Comparison of ENCODE assay signal across 23 mouse cellular contexts in the genomic region with DNA sequence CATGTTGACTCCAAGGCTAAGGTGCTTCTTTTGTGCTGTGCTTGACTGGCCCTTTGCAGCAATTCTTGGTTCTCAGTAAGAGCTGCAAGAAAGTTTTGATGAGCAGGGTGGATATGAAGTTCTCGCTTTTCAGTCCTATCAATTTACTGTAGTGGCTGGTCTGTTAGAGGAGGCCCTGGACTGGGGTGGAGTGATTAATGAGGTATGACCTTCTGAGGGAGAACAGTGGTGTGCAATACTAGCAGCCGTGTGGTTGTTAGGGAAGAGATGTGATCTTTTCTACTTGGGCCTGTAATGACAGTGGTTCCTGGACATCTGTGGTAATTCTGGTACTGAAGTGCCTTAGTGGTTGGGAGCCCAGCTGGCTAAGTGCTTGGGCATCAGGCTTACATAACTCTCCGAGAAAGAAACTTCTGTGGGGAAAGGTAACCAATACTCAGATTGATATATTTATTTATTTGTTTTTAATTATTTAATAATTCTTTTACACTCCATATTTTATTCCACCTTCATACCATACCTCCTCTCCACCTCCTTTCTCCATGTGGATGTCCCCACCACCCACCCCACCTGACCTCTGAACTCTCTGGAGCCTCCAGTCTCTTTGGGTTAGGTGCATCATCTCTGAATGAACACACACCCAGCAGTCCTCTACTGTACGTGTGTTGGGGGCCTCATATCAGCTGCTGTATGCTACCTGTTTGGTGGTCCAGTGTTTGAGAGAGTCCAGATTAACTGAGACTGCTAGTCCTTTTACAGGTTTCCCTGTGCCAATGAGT.
A peak's percentile ranks its signal among the peaks of the same experiment; 100 is the strongest.
DNase-seq lines count a peak whose midpoint lies in the region; ATAC-seq and TF ChIP-seq lines count a peak whose summit lies in the region.
"Had no signal": no experiment of that assay in that cellular context is flagged by ENCODE, and none has a peak within 500 bp of the region (broad histone marks: within the 10 kb centered on the region; RNA-seq: fewer than 3 reads in every experiment).

No protein-coding gene starts in this region.

- H3K9ac ChIP-seq in kidney, embryonic 16.5 days (replicated peaks; ENCODE audit: low read length): no peak overlapping the region
- no peak overlapping the region for H3K9ac ChIP-seq in lung, embryonic 15.5 days
- H3K9ac ChIP-seq: embryonic facial prominence, embryonic 12.5 days; embryonic facial prominence, embryonic 15.5 days; forebrain, postnatal 0 days; hindbrain, embryonic 12.5 days; hindbrain, embryonic 15.5 days had no signal

- no peak for TF ChIP-seq CTCF in lung, adult 2 months (IDR thresholded peaks at IDR 0.05; ENCODE audit: insufficient read depth, low read length)

- no peak overlapping the region for H3K4me2 ChIP-seq in kidney, embryonic 16.5 days (replicated peaks; ENCODE audit: low read depth, low read length)
- H3K4me2 ChIP-seq in lung, embryonic 15.5 days: no peak overlapping the region
- H3K4me2 ChIP-seq: embryonic facial prominence, embryonic 12.5 days; embryonic facial prominence, embryonic 15.5 days; heart, embryonic 11.5 days; hindbrain, embryonic 12.5 days; hindbrain, embryonic 15.5 days had no signal

- TF ChIP-seq POLR2A in lung, adult 2 months (IDR thresholded peaks at IDR 0.05; ENCODE audit: borderline replicate concordance, extremely low read depth, low read depth, low read length): no peak

- 43% methylated on average over 4 of the region's 4 CpGs for WGBS in kidney, embryonic 16.5 days
- WGBS in lung, embryonic 15.5 days: 50% methylated on average over 4 of the region's 4 CpGs
- WGBS in lung, adult 2 months: 87% methylated on average over 4 of the region's 4 CpGs

- H3K9me3 ChIP-seq in kidney, embryonic 16.5 days (ENCODE audit: low read length): no peaks in the 10 kb centered on the region
- H3K9me3 ChIP-seq in lung, embryonic 15.5 days: no peaks in the 10 kb centered on the region
- H3K9me3 ChIP-seq: embryonic facial prominence, embryonic 12.5 days; embryonic facial prominence, embryonic 15.5 days; hindbrain, embryonic 12.5 days; hindbrain, embryonic 15.5 days had no signal

- no peaks in the 10 kb centered on the region for H3K27me3 ChIP-seq in kidney, embryonic 16.5 days (ENCODE audit: insufficient read depth, low read length)
- H3K27me3 ChIP-seq in lung, embryonic 15.5 days: no peaks in the 10 kb centered on the region
- H3K27me3 ChIP-seq: embryonic facial prominence, embryonic 12.5 days; embryonic facial prominence, embryonic 15.5 days; hindbrain, embryonic 12.5 days; hindbrain, embryonic 15.5 days had no signal

- H3K4me1 ChIP-seq in kidney, embryonic 16.5 days (ENCODE audit: insufficient read depth, low read length): 0 out of 2 replicates have a peak, but pooled peaks cover 3% of the 10 kb centered on the region
- H3K4me1 ChIP-seq in lung, embryonic 15.5 days: peaks cover 12% of the 10 kb centered on the region
- H3K4me1 ChIP-seq in lung, adult 2 months (ENCODE audit: control insufficient read depth, insufficient read depth, low read length): no peaks in the 10 kb centered on the region
- H3K4me1 ChIP-seq: embryonic facial prominence, embryonic 12.5 days; embryonic facial prominence, embryonic 15.5 days; hindbrain, embryonic 12.5 days; hindbrain, embryonic 15.5 days had no signal

- H3K36me3 ChIP-seq in kidney, embryonic 16.5 days (ENCODE audit: insufficient read depth, low read length): no peaks in the 10 kb centered on the region
- no peaks in the 10 kb centered on the region for H3K36me3 ChIP-seq in lung, embryonic 15.5 days
- H3K36me3 ChIP-seq: embryonic facial prominence, embryonic 12.5 days; hindbrain, embryonic 12.5 days had no signal

- DNase-seq in embryo, embryonic 10.5 days (ENCODE audit: low spot score): peak; percentile 4
- no peak for DNase-seq in embryo, embryonic 10 days (ENCODE audit: low spot score)
- DNase-seq in kidney, adult 18-20 months: no peak
- DNase-seq in lung, adult 2 months: no peak
- DNase-seq: adrenal gland, adult 8-10 months; adrenal gland, postnatal 25 days; cerebellum, adult 11-12 months; cerebellum, adult 8-10 months; cerebellum, postnatal 10 days; cerebellum, postnatal 36 days; forebrain, postnatal 0 days; gastrocnemius, adult 2 months; gastrocnemius, postnatal 14 days; heart, adult 11 months had no signal

- no peak overlapping the region for H3K4me3 ChIP-seq in kidney, embryonic 16.5 days (ENCODE audit: low read length)
- no peak overlapping the region for H3K4me3 ChIP-seq in lung, embryonic 15.5 days
- H3K4me3 ChIP-seq in lung, adult 2 months (replicated peaks; ENCODE audit: extremely low read depth, low read depth, low read length): no peak overlapping the region
- H3K4me3 ChIP-seq: embryonic facial prominence, embryonic 12.5 days; embryonic facial prominence, embryonic 15.5 days; gastrocnemius, adult 2 months; hindbrain, embryonic 12.5 days; hindbrain, embryonic 15.5 days had no signal

- ATAC-seq in kidney, embryonic 16.5 days (ENCODE audit: low FRiP score, low TSS enrichment): peak; percentile 96
- ATAC-seq in lung, embryonic 15.5 days (ENCODE audit: borderline replicate concordance, extremely low read depth, low FRiP score, low TSS enrichment): no peak
- ATAC-seq: activated CD4-positive, CD25-positive, alpha-beta regulatory T cell, adult 4 months; forebrain, embryonic 14.5 days; forebrain, postnatal 0 days had no signal

- H3K27ac ChIP-seq in kidney, embryonic 16.5 days (ENCODE audit: low read length): no peak overlapping the region
- H3K27ac ChIP-seq in lung, embryonic 15.5 days: 0 out of 2 replicates have a peak overlapping the region, but pooled peaks have one; percentile 31
- H3K27ac ChIP-seq: embryonic facial prominence, embryonic 12.5 days; embryonic facial prominence, embryonic 15.5 days; gastrocnemius, adult 2 months; hindbrain, embryonic 12.5 days; hindbrain, embryonic 15.5 days had no signal
